Mouse (Mus musculus) liver, embryonic 14.5 days (tissue): ENCODE measurements around the gene Tmprss6.

Source experiments
- CTCF ChIP-seq: IDR thresholded peaks from 2 replicates; pipeline ENCODE4 v1.5.1; 2016; ENCODE audit warnings: antibody characterized with exemption, low read depth, control low read depth
- EP300 ChIP-seq: IDR thresholded peaks from 2 replicates; pipeline ENCODE4 v1.6.1; 2016; ENCODE audit warnings: antibody characterized with exemption, low read depth

DNA sequence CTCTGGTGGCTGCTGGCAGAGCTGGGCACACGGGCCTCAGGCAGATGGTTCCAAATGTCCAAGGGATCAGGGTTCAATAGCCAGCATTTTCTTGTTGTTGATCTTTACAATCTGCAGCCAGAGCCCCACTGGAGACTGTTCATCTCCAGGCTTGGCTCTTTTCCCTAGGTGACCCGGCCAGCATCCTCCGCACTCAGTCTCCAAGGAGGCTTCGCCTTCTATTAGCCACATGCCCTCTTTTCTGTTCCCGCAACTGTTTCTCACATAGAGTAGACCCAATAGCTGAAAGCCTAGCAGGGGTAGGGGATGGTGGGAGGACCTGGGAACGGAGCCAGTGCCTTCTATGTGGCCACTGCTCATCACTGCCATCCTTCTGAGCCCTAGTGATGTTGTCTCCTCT, 5.0 kb upstream of the Tmprss6 start:
- TF ChIP-seq CTCF (no peak), EP300 (no peak)
